Mouse (Mus musculus) hindbrain, postnatal 0 days (tissue): ENCODE measurements around the gene Gm5901. TPM values are rescaled to one million over a fixed set of nuclear protein-coding genes. Genes with fewer than 3 reads are reported as not detected.

Experiments
- ATAC-seq: fragments of 200-750 bp; cut with Nextera tagmentation; 2 replicates; pipeline ENCODE4 v1.8.0; 2017; ENCODE audit warnings: mild to moderate bottlenecking, moderate TSS enrichment, moderate library complexity
- DNase-seq: peaks from one replicate; pipeline ENCODE4 v3.0.0-alpha.2; 2015; ENCODE audit warnings: low spot score
- H3K27ac ChIP-seq: fragments of 300-500 bp; sonication (generic); 2 replicates; pipeline ENCODE4 v1.5.1; 2014; ENCODE audit warnings: mild to moderate bottlenecking
- H3K27me3 ChIP-seq: fragments of 300-500 bp; sonication (generic); 2 replicates; pipeline ENCODE4 v1.6.1; 2014; ENCODE audit warnings: low read length, mixed read lengths; ENCODE audit not compliant: insufficient read depth
- H3K36me3 ChIP-seq: fragments of 300-500 bp; sonication (generic); 2 replicates; pipeline ENCODE4 v1.6.1; 2014; ENCODE audit warnings: low read length, mixed read lengths; ENCODE audit not compliant: insufficient read depth
- H3K4me1 ChIP-seq: fragments of 300-500 bp; sonication (generic); 2 replicates; pipeline ENCODE4 v1.6.1; 2014; ENCODE audit warnings: antibody characterized with exemption, low read length, mixed read lengths; ENCODE audit not compliant: insufficient read depth
- H3K4me2 ChIP-seq: fragments of 300-500 bp; sonication (generic); 2 replicates; pipeline ENCODE4 v1.6.1; 2014; ENCODE audit warnings: low read depth, mild to moderate bottlenecking, low read length, moderate library complexity, mixed read lengths
- H3K4me3 ChIP-seq: fragments of 300-500 bp; sonication (generic); 2 replicates; pipeline ENCODE4 v1.5.1; 2014; ENCODE audit warnings: low read length
- H3K9ac ChIP-seq: fragments of 300-500 bp; sonication (generic); replicated peaks from 2 replicates; pipeline ENCODE4 v1.6.1; 2014; ENCODE audit warnings: mild to moderate bottlenecking, low read length, moderate library complexity, mixed read lengths
- H3K9me3 ChIP-seq: fragments of 300-500 bp; sonication (generic); 2 replicates; pipeline ENCODE4 v1.6.1; 2016; ENCODE audit warnings: low read length, mixed read lengths
- CTCF ChIP-seq: IDR thresholded peaks from 2 replicates; pipeline ENCODE4 v1.5.1; 2016; ENCODE audit warnings: antibody characterized with exemption, control low read depth, low read depth
- WGBS: fragments of 180-500 bp; shearing (Covaris S2); extraction: QIAGEN DNeasy Blood & Tissue Kit; methylation state at CpG from one replicate; pipeline ENCODE4 v1.1.7; 2014; 5-methylcytosine and 5-hydroxymethylcytosine counted together
- polyA plus RNA-seq: library from polyadenylated mRNA; unstranded; fragments of >200 nt; fragmentation: Nextera tagmentation; extraction: Ambion mirVana; gene quantifications from 2 replicates; pipeline ENCODE4 v1.2.1, GENCODE M21; 2015
- total RNA-seq: library from RNA; depleted of rRNA; stranded (reverse); fragments of >200 nt; gene quantifications from 2 replicates; pipeline ENCODE4 v1.2.3, GENCODE M21; 2014

The Gm5901 gene
- total and polyA plus RNA-seq, 2 experiments from 2014 or later = not detected

- no peak overlapping the region for H3K9ac ChIP-seq
- H3K36me3 ChIP-seq = no peaks in the 10 kb centered on the region
- no peaks in the 10 kb centered on the region for H3K4me1 ChIP-seq
- no peak overlapping the region for H3K27ac ChIP-seq
- no peaks in the 10 kb centered on the region for H3K9me3 ChIP-seq
- no peak for TF ChIP-seq CTCF
- WGBS = 86% methylated on average over 2 of the region's 2 CpGs
- no peaks in the 10 kb centered on the region for H3K27me3 ChIP-seq
- H3K4me3 ChIP-seq = no peak overlapping the region
- H3K4me2 ChIP-seq = no peak overlapping the region
- no peak for DNase-seq
- no peak for ATAC-seq
Measured at GRCm38 (mm10) chr7:105361713-105362112, 13.1 kb upstream of the Gm5901 start.

GRCm38 (mm10) chr7:105367268-105367667 is 7.6 kb upstream of the Gm5901 start:
- Histone ChIP-seq H3K9ac (no peak overlapping the region), H3K36me3 (no peaks in the 10 kb centered on the region), H3K27ac (no peak overlapping the region), H3K9me3 (no peaks in the 10 kb centered on the region), H3K4me3 (no peak overlapping the region), H3K4me1 (no peaks in the 10 kb centered on the region), H3K4me2 (no peak overlapping the region), H3K27me3 (no peaks in the 10 kb centered on the region)
- no peak for TF ChIP-seq CTCF
- WGBS = 88% methylated on average over 5 of the region's 5 CpGs
- DNase-seq (no peak), ATAC-seq (no peak)

GRCm38 (mm10) chr7:105367930-105368329 is 6.9 kb upstream of the Gm5901 start, which contains the start of gene Olfr692:
Gene Olfr692 (plus strand): TSS chr7:105368230.
- ATAC-seq (no peak), DNase-seq (no peak)
- no peak within 1 kb of the TSS for H3K9ac ChIP-seq
- H3K4me1 ChIP-seq = no peaks in the 10 kb centered on the region
- no peaks in the 10 kb centered on the region for H3K36me3 ChIP-seq
- no peaks in the 10 kb centered on the region for H3K27me3 ChIP-seq
- 100% methylated on average over 1 of the region's 1 CpGs for WGBS
- TF ChIP-seq CTCF = no peak
- no peak within 1 kb of the TSS for H3K4me3 ChIP-seq
- no peak within 1 kb of the TSS for H3K27ac ChIP-seq
- H3K9me3 ChIP-seq = no peaks in the 10 kb centered on the region
- H3K4me2 ChIP-seq = no peak within 1 kb of the TSS

GRCm38 (mm10) chr7:105368521-105368920 is 6.3 kb upstream of the Gm5901 start:
- Histone ChIP-seq H3K27me3 (no peaks in the 10 kb centered on the region), H3K4me3 (no peak overlapping the region), H3K4me2 (no peak overlapping the region), H3K27ac (no peak overlapping the region), H3K4me1 (no peaks in the 10 kb centered on the region), H3K9me3 (no peaks in the 10 kb centered on the region), H3K9ac (no peak overlapping the region), H3K36me3 (peaks cover under 1% of the 10 kb centered on the region; the same call in 1 of the 2 replicates)
- no peak for ATAC-seq
- DNase-seq = no peak
- TF ChIP-seq CTCF = no peak
- WGBS = 92% methylated on average over 4 of the region's 4 CpGs

- Histone ChIP-seq H3K9me3 (no peaks in the 10 kb centered on the region), H3K36me3 (peaks cover 22% of the 10 kb centered on the region), H3K4me2 (no peak overlapping the region), H3K4me1 (no peaks in the 10 kb centered on the region), H3K27me3 (no peaks in the 10 kb centered on the region), H3K27ac (no peak overlapping the region), H3K4me3 (no peak overlapping the region), H3K9ac (no peak overlapping the region)
- DNase-seq (no peak), ATAC-seq (no peak)
- WGBS = 83% methylated on average over 1 of the region's 1 CpGs
- TF ChIP-seq CTCF = no peak
Measured at GRCm38 (mm10) chr7:105372912-105373311, 1.9 kb upstream of the Gm5901 start.

- Histone ChIP-seq H3K27ac (no peak overlapping the region), H3K27me3 (no peaks in the 10 kb centered on the region), H3K4me1 (no peaks in the 10 kb centered on the region), H3K4me2 (no peak overlapping the region), H3K4me3 (no peak overlapping the region), H3K9me3 (no peaks in the 10 kb centered on the region), H3K36me3 (peaks cover 28% of the 10 kb centered on the region), H3K9ac (no peak overlapping the region)
- WGBS = 81% methylated on average over 4 of the region's 4 CpGs
- ATAC-seq = no peak
- no peak for DNase-seq
- no peak for TF ChIP-seq CTCF
Measured at GRCm38 (mm10) chr7:105373509-105373908, 1.3 kb upstream of the Gm5901 start.

- WGBS = 96% methylated on average over 3 of the region's 3 CpGs
- H3K27ac ChIP-seq = no peak overlapping the region
- no peak overlapping the region for H3K4me3 ChIP-seq
- H3K36me3 ChIP-seq = peaks cover 32% of the 10 kb centered on the region
- ATAC-seq = no peak
- no peak for DNase-seq
- H3K27me3 ChIP-seq = no peaks in the 10 kb centered on the region
- H3K9me3 ChIP-seq = no peaks in the 10 kb centered on the region
- H3K9ac ChIP-seq = no peak overlapping the region
- H3K4me1 ChIP-seq = no peaks in the 10 kb centered on the region
- no peak overlapping the region for H3K4me2 ChIP-seq
- no peak for TF ChIP-seq CTCF
Measured at GRCm38 (mm10) chr7:105373976-105374375, 862 bp upstream of the Gm5901 start.
